Mouse (Mus musculus) left cerebral cortex, postnatal 10 days (tissue): ENCODE data around the gene Akap5. TPM values are rescaled to one million over a fixed set of nuclear protein-coding genes. Genes with fewer than 3 reads are reported as not detected.

Experiments
- DNase-seq, 2 experiments: peaks; one replicate each; pipeline ENCODE4 v3.0.0; 2021 to 2022; ENCODE audit warnings: low spot score in 2 of 2, mixed read lengths in 1 of 2; ENCODE audit errors: extremely low spot score in 1 of 2
- intact Hi-C: fragments of 180-260 bp; cut with DNase I; formaldehyde crosslinking; loops from one replicate; pipeline ENCODE4 v1.15.1; 2025
- total RNA-seq, 2 experiments: library from RNA; stranded (reverse); gene quantifications; 2 replicates each; pipeline ENCODE4 v1.2.3; 2021

Gene Akap5
- total RNA-seq = 10 to 100 TPM; 77.9 to 81.6 TPM

DNA sequence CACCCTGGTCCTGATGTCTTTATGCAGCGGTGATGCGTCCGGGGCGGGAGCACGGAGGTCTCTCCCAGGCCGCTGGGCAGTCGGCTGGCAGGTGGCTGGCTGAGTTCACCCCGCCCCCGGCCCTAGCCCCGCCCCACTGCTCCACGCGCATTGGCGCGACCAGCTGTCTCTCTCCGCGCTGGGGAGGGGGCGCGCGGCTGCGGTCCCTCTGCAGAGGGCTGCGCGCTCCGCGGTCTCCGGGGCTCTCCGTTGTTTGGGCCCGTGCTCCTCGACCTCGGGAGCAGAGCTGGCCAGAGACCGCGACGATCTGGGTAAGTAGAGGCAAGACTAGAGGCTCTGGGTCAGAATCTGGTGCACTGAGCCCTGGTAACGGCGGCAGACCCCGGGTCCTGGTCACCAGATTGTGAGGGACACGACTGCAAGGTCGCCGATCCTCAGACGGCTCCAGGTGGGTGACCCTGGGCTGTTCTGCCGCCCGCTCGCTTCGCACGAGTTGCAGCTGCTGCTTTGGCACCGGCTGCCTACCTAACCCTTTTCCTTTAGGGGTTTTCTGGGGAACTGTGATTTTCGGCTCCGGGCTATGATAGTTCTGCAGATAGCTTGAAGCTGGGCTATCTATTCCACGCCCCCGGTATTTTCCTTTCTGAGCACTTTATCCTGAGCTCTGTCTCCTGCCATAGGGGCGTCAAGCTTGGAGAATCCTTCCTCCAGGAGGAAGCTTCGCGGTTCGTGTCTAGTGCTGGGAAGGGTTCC, at the start of gene Akap5:
Gene Akap5, plus strand, starts transcription at position 213 of the 753 bp plus-strand sequence.
- intact Hi-C loops = no loop called here
- peak; percentile 61 to 78 for DNase-seq

DNA sequence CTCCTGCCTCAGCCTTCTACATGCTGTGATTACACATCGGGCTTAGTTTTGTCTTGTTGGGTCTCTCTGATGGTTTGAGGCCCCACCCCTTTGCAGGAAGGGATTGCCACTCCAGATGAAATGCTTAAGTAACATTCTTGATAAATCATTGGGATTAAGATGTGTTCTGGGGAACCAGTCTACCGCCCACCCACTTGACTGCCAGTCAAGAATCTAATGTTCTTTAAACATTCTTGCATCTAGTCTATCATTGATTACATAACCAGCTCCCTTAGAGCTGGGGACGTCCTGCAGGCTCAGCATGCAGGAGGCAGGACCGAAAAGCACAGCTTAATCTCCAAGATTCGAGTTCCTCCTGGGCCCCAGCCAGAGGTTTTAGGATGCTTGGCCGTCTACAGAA, 46.5 kb upstream of the Akap5 start:
- intact Hi-C loops = no loop called here
- no peak for DNase-seq

DNA sequence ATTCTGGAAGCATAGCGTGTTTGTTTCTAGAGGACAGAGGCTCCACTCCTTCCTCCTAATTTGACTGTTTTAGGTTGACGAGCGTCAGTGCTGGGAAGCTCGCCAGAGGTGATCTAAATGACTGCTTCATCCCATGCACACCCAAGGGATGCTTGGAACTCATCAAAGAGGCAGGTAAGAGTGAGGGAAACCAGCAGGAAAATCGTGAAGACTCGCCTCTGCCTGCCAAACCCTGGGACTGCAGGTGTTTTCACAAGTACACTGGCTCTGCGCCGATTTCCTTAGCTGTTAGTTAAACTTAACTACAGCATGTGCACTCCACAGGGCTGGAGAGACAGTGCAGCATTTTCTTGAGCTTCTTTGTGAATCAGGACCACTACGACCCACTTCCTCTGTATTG, 44.1 kb upstream of the Akap5 start:
- DNase-seq = no peak
- intact Hi-C loops = no loop called here

DNA sequence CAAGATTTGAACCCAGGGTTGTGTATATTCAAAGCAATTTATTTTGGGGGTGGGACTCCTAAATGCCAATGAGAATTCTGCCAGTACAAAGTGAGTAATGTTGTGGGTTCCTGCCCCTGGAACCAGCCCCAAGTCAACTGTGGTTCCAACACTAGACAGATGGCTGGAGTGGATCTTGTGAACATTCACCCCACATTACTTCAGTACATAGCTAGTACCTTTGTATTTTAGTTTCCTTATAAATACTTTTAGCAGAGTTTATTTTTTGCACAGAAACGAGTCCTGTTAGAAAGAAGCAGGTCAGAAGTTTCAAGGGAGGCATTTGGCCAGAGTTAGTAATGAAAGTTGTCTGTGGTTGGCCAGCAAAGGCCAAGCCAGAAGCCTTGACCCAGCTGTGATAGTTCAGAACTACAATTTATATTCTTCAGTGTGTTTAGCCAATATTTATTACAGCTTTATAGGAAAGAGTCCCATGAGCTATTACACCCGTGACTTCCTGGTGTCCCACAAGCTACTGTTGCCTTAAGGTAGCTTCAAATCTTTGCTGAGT, 43.5 kb upstream of the Akap5 start:
- intact Hi-C loops = no loop called here
- DNase-seq = no peak

DNA sequence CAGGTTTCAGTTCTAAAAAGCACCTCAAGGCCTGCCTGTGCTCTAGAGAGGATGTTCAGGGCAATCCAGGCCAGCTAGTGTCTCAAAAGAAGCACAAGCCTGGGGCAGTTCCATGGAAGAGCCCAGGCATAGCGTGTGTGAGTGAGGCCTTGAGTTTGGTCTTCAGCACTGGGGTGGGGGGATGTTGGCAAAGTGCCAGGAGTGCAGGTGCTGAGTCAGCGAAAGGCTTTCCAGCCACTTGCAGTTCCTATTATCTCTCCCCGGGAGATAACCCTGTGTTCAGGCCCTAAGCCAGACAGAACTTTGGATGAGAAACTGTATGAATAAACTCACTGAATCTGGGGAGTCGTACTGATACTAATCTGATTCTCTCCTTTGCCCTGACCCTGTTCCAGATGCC, 42.6 kb upstream of the Akap5 start:
- intact Hi-C loops = no loop called here
- DNase-seq = no peak

DNA sequence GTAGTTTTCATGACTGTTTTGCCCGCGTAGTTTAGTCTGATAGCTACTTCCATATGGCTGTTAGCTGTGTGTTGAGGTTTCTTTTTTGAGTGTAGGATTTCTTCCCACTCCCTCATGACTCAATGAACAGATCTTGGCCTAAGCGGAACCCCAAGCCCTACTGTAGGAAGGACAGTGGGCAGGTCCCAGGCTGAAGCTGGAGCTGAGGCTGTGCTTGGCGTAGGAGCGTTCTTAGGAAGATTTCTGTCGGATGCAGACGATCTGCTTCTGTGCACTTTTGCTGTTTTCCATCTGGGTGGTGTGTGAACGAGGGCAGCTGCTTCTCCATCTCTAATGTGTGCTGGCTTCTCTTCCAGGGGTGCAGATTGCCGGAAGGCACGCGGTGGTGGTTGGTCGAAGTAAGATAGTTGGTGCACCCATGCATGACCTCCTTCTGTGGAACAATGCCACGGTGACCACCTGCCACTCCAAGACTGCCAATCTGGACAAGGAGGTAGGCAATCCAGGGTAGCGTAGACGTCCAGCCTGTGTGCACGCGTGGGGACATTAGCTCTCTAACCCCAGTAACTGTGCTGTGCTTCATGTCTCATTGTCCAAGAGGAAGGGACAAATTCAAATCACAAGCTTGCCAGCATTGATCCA, 42.0 kb upstream of the Akap5 start:
- no peak for DNase-seq
- intact Hi-C loops = no loop called here

DNA sequence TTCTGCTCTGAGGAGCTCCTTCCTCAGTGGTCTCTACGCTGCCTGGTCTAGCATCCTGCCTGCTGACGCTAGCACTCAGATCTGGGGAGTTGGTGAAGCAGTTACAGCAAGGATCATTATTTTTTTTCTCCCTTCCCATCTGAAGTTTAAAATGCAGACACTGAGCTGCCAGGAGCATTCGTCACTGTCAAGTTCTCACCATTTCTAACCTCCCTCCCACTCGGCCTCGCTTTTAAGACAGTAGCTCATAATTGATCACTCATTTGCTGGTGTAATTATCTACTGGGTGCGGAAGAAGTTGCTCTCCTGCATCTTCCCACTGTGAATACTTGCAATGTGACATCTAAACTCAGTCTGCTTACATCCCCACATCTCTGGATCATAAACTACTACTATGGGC, 39.3 kb upstream of the Akap5 start:
- intact Hi-C loops = no loop called here
- DNase-seq = no peak

DNA sequence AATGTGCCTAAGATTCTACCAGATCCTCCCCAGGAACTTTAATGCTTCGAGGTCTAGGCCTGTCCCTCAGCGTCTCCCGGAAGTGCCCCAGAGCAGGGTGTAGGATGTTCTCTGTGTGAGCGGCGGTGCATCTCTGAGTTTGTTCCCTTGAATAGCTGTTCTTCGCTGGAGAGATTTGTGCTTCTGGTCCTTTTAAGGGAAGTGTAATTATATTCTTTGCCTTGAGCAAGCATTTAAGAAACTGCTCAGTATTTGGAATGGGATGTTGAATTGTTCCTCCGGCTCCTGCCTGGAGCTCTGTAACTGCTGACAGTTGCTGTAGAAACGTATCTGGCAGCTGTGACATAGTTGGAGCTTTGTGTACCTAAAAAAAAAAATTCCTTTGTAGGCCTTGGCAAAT, 36.7 kb upstream of the Akap5 start:
- DNase-seq = peak in 1 of 2 experiments; percentile 28
- intact Hi-C loops = no loop called here

DNA sequence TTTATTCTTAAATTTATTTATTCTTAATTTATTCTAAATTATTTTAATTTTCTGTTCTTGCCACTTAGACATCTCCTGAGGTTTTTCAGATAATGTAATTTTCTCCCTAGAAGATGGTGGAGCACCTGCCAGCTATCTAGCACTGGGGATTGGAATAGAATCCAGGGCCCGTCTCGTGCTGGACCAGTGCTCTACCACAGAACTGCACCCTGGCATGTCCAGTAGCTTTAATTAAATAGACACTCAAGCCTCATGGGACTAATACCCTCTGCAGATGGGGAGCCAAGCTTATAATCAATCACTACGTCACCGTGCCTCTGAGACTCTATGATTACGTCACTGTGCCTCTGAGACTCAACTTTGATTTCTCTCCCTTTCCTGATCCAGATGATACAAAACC, 36.2 kb upstream of the Akap5 start:
- intact Hi-C loops = no loop called here
- no peak for DNase-seq

DNA sequence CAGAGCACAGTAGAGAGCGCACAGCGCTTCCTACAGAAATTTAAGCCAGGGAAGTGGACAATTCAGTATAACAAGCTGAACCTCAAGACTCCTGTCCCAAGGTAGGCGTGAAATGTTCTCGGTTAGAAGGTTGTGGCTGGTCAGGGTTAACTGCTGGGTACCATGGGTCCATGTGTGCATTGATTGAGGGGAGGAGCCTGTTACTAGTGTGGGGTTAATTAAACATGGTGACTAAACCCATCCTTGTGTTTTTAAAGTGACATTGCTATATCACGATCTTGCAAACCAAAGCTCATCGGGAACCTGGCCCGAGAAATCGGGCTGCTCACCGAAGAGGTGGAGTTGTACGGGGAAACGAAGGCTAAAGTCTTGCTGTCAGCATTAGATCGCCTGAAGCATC, 35.3 kb upstream of the Akap5 start:
- DNase-seq = no peak
- intact Hi-C loops = no loop called here

DNA sequence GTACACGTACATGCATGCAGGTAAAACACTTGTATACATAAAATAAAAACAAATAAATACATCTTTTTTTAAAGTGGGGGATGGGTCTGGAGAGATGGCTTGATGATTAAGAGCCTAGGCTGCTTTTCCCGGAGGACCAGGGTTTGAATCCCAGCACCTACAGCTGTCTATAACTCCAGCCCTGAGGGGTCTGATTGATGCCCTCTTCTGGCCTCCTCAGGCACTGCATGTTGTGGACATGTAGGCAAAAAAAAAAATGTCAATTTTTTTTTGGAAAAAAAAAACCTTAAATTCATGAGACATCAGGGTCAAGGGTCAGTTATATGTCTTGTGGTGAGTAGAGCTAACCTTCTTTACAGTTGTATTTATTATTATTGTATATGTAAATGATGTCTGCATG, 34.4 kb upstream of the Akap5 start:
- intact Hi-C loops = no loop called here
- no peak for DNase-seq

DNA sequence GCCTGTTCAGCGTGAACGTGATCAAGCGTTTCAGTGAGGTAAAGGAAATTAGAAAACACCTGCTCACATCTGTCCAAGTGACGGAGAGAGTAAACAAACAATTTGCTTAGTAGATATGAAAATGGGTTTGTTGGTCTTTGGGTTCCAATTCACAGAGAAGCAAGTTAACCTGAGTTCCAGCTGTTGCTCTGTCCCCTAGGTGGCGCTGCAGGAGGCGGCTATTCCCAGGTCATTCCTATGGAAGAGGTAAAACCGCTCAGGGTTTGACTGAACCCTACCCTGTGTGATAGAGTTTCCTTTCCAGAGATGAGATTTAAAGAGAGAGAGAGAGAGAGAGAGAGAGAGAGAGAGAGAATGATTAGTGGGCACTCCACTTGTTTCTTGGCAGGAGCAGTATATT, 31.5 kb upstream of the Akap5 start:
- peak in 1 of 2 experiments; percentile 68 for DNase-seq
- intact Hi-C loops = no loop called here

DNA sequence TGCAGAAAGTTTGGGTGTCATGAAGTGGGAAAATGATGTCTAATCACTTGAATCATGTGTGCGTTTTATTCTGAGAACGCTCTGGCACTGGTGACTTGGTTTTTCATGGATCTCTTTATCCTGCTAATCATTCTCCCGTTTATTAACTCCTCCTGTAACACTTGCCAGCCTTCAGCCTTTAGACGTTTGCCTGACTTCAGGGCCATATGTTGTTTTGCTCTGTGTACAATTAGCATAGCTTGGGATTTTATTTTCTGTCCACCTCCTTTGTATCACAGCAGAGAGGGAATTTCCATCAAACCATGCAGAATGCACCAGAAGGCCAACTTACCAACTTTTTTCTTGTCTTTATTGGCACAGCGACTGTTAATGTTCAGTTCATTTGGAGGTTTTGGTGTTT, 26.9 kb upstream of the Akap5 start:
- intact Hi-C loops = no loop called here
- no peak for DNase-seq

DNA sequence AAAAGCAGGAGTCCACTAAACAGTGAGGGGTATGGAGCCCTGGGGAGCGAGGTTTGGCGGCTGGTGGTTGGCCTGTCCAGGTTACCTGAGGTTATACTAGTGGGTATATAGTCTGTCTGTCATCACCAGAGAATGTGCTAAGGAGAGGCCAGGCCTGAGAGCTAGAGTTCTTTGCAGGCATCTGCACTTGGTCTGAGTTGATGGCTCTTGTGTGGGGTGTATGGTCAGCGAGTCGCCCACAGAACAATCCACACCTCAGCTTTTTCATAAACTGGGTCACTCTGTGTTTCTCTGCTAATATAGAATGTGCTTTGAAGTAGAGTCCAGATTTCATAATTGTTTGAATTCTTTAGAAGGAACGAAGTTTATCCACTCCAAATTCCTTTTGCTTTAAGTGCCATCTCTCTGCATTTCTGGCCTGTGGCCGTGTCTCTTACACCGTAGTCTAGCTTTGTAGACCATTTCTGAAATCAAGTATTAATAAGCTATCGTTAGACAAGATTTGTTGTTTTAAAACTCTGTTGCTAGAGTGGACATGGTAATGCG, 25.3 kb upstream of the Akap5 start:
- no peak for DNase-seq
- intact Hi-C loops = no loop called here

DNA sequence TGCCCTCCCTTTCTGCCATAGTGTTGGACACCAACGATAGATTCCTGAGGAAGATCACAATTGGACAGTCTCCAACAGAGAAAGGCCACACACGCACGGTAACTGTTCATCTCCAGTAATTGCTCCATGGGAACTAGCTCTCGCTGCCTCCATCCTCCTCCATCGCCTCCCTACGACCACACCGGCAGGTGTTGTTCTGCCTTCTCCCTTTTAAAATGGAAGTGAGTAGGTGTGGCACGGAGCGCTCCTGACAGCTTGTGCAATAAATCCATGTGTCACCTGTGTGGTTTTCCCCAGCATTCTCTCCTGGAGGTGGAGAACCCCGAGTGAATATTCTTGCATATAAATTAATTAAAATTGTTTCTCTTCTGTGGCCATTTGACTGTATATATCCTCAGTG, 24.3 kb upstream of the Akap5 start:
- intact Hi-C loops = no loop called here
- no peak for DNase-seq

DNA sequence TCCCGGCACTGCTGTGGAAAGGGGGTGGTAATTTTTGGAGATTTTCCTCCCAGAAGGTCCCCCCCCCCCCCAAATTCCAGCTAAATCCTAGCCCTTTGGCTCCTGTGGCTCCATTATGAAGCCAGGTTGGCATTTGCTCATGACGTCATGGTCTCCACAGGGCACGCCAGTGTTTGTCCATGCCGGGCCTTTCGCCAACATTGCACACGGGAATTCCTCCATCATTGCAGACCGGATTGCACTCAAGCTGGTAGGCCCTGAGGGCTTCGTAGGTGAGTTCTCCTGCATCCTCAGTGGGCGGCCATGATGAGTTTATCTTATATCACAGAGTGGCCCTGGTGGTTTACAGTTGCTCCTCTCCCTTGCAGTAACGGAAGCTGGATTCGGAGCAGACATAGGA, 21.2 kb upstream of the Akap5 start:
- no peak for DNase-seq
- intact Hi-C loops = no loop called here

DNA sequence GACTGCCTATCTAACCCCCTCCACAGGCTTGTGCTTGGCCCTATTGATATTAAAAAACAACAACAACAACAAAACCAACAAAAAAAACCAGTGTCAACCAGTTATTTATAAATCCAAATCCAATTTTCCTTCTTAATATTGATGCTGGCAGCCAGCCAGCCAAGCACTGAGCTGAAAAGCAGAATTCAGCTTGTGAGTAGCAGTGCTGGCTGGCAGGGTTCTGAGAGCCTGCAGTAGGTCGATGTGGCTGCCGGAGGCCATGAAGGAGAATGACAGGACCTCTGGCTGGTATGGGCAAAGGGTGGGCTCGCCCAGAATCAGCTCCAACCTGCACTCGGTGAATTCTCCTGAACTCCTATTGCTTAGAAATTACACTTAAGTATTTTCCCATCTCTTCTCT, 20.5 kb upstream of the Akap5 start:
- intact Hi-C loops = no loop called here
- DNase-seq = no peak

DNA sequence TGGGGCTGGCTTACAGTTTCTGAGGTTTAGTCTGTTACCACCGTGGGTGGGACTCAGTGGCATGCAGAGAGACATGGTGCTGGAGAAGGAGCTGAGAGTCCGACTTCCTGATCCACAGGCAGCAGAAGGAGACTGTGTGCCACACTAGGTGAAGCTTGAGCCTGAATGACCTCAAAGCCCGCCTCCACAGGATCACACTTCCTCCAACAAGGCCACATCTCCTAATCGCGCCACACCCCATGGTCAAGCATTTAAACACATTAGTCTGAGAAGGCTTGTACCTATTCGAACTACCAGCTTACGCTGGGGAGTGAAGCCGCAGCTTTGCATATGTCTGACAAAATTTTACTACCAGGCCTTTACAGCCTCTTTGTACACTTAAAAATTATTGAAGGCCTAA, 19.6 kb upstream of the Akap5 start:
- DNase-seq = no peak
- intact Hi-C loops = no loop called here

DNA sequence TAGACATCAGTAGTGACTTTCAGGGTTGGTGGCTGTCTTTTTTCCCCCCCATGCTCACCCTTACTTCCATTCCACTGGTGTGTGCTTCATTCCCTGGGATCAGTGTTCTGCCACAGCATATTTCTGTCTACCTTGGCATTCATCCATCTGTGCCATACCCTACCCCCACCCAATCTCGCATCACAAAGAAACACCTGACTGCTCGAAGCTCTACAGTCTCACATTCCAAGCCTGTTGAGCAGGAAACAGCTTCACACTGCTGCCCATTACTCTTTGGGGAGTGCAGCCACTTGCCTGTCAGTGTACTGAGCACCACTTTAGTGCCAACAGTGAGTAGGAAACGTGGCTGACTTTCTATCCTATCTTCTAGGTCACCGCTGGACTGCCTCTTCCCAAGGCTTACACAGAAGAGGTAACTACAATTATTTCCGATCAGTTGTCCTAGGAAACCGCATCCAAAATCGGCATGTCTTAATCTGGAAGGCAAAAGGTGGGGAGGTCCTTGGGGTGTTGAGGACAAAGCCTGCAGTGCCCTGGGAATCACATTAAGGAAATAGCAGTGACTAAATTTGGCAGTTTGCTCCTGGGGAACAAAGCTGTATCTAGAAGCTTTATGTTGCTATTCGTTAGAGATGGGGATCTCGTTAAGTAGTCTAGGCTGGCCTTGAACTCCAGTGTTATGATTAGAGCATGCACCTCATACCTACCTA, 17.7 kb upstream of the Akap5 start:
- DNase-seq = no peak
- intact Hi-C loops = no loop called here

DNA sequence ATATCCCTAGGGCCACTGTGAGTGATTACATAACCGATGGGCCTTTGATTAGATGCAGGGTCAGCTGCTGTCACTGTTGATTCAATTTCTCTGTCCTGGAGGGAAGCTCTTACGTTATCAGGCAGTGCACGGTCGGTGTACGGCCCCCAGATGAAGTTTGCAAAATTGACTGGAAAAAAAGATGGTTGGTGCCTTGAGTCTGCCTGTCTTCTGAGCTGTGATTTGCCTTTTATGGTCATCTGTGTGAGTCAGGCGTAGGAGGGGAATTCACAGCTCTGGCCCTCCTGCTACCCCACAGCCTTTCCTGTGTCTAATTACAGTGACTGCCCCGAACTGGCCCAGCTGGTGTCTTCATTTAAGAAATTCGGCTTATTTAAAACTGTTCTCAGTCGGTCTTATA, 16.7 kb upstream of the Akap5 start:
- no peak for DNase-seq
- intact Hi-C loops = no loop called here
